Comparison of ENCODE assay signal across 8 mouse cellular contexts in the genomic region with DNA sequence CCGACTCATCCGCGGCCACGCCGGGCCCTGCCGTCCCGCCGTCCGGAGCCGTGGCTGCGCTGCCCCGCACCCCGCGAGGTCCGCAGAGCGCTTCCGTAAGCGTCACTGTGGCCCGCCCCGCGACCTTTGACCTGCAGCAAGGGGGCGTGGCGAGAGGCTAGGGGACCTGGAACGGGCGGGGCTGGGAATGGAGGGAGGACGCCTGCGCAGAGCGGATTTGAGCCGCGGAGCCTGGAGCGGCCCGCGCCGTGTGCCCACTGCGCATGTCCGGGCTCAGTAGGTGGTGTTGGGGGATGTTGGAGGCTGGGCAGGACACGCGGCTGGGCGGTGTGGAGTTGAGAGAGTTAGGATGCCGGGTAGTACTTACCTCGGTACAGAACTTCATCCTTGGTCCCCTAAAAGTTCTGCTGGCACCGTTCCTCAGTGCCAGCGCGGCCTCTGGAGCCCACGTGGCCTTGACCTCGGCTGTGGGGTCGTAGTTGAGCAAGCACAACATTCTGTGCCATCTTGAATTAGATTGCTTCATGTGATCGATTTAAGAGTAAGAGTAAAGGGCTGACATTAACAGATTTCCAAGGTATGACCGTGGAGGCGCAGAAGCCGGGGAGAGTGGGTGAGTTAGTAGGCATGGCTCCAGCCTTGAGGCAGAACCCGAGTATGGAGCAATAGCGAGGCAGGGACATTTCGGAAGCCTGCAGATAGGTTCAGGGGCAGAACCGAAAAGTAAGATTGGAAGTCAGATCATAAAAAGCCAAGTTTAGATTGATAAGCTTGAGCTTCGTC. TPM values are rescaled to one million over a fixed set of nuclear protein-coding genes. Genes with fewer than 3 reads are reported as not detected.
A peak's percentile ranks its signal among the peaks of the same experiment; 100 is the strongest.
DNase-seq lines count a peak whose midpoint lies in the region; ATAC-seq and TF ChIP-seq lines count a peak whose summit lies in the region.

A gene (minus strand): TSS at position 93 of the 783 bp plus-strand sequence.

- no peak for TF ChIP-seq EP300 in heart, postnatal 0 days (IDR thresholded peaks at IDR 0.05; ENCODE audit: low read depth)

- no peaks in the 10 kb centered on the region for H3K9me3 ChIP-seq in E14TG2a.4 (ENCODE audit: low read length)
- no peaks in the 10 kb centered on the region for H3K9me3 ChIP-seq in forebrain, embryonic 12.5 days
- H3K9me3 ChIP-seq in heart, postnatal 0 days (replicated peaks; ENCODE audit: control insufficient read depth, low read length) = no peaks in the 10 kb centered on the region
- no peaks in the 10 kb centered on the region for H3K9me3 ChIP-seq in liver, embryonic 16.5 days (replicated peaks; ENCODE audit: control insufficient read depth, low read length)
- no peaks in the 10 kb centered on the region for H3K9me3 ChIP-seq in neural tube, embryonic 13.5 days

- no peaks in the 10 kb centered on the region for H3K27me3 ChIP-seq in E14TG2a.4 (ENCODE audit: insufficient read depth, low read length)
- no peaks in the 10 kb centered on the region for H3K27me3 ChIP-seq in forebrain, embryonic 12.5 days
- H3K27me3 ChIP-seq in heart, postnatal 0 days (ENCODE audit: control insufficient read depth, insufficient read depth, low read length) = no peaks in the 10 kb centered on the region
- no peaks in the 10 kb centered on the region for H3K27me3 ChIP-seq in liver, embryonic 16.5 days (ENCODE audit: control insufficient read depth, insufficient read depth, low read depth, low read length)
- no peaks in the 10 kb centered on the region for H3K27me3 ChIP-seq in neural tube, embryonic 13.5 days
- H3K27me3 ChIP-seq in testis, adult 2 months (ENCODE audit: control insufficient read depth, insufficient read depth, low read length) = no peaks in the 10 kb centered on the region

- peak; percentile 96 for DNase-seq in c-Kit-positive CD71-positive TER-119-positive erythroid progenitor cells, embryonic 14.5 days (ENCODE audit: low spot score)
- DNase-seq in heart, postnatal 0 days (ENCODE audit: low spot score) = peak; percentile 97
- DNase-seq in kidney, postnatal 4 days = peak; percentile 100

- TF ChIP-seq CTCF in E14TG2a.4 (conservative IDR thresholded peaks at IDR 0.05; ENCODE audit: low read length) = no peak
- TF ChIP-seq CTCF in heart, postnatal 0 days (IDR thresholded peaks at IDR 0.05; ENCODE audit: low read depth) = 0 out of 2 replicates have a peak, but pooled peaks have one; percentile 6
- TF ChIP-seq CTCF in testis, adult 2 months (IDR thresholded peaks at IDR 0.05; ENCODE audit: control insufficient read depth, insufficient read depth, insufficient replicate concordance, low read depth, low read length) = no peak

- peak within 1 kb of the TSS; percentile 85 for H3K4me2 ChIP-seq in forebrain, embryonic 12.5 days
- peak within 1 kb of the TSS; percentile 67 for H3K4me2 ChIP-seq in heart, postnatal 0 days (ENCODE audit: low read depth, low read length)
- peak within 1 kb of the TSS; percentile 81 for H3K4me2 ChIP-seq in liver, embryonic 16.5 days (ENCODE audit: low read depth, low read length)
- H3K4me2 ChIP-seq in neural tube, embryonic 13.5 days = peak within 1 kb of the TSS; percentile 85

- WGBS in forebrain, embryonic 12.5 days = 6% methylated on average over 56 of the region's 56 CpGs
- 7% methylated on average over 55 of the region's 56 CpGs for WGBS in heart, postnatal 0 days
- 7% methylated on average over 56 of the region's 56 CpGs for WGBS in liver, embryonic 16.5 days (ENCODE audit: insufficient replicate concordance)
- WGBS in neural tube, embryonic 13.5 days = 7% methylated on average over 48 of the region's 56 CpGs

- H3K9ac ChIP-seq in forebrain, embryonic 12.5 days = peak within 1 kb of the TSS; percentile 78
- peak within 1 kb of the TSS; percentile 96 for H3K9ac ChIP-seq in heart, postnatal 0 days (replicated peaks; ENCODE audit: low read depth, low read length)
- H3K9ac ChIP-seq in liver, embryonic 16.5 days (ENCODE audit: low read depth, low read length) = peak within 1 kb of the TSS; percentile 88
- H3K9ac ChIP-seq in neural tube, embryonic 13.5 days = peak within 1 kb of the TSS; percentile 84

- ATAC-seq in forebrain, embryonic 12.5 days (ENCODE audit: low FRiP score) = peak; percentile 99
- peak; percentile 99 for ATAC-seq in heart, postnatal 0 days (ENCODE audit: insufficient read depth, low read depth)
- peak; percentile 97 for ATAC-seq in liver, embryonic 16.5 days (ENCODE audit: low read depth)
- peak; percentile 98 for ATAC-seq in neural tube, embryonic 13.5 days (ENCODE audit: low read depth)

- peak within 1 kb of the TSS; percentile 63; the same call in 1 of the 2 replicates for H3K27ac ChIP-seq in forebrain, embryonic 12.5 days
- H3K27ac ChIP-seq in heart, postnatal 0 days (ENCODE audit: low read depth) = peak within 1 kb of the TSS; percentile 87
- peak within 1 kb of the TSS; percentile 66 for H3K27ac ChIP-seq in liver, embryonic 16.5 days (ENCODE audit: low read length)
- H3K27ac ChIP-seq in neural tube, embryonic 13.5 days (replicated peaks) = peak within 1 kb of the TSS; percentile 76
- peak within 1 kb of the TSS; percentile 70 for H3K27ac ChIP-seq in testis, adult 2 months (ENCODE audit: control insufficient read depth, insufficient read depth, low read depth, low read length)

- TF ChIP-seq POLR2A in testis, adult 2 months (IDR thresholded peaks at IDR 0.05; ENCODE audit: control insufficient read depth, low read depth, low read length) = peak; percentile 84

- H3K36me3 ChIP-seq in E14TG2a.4 (ENCODE audit: insufficient read depth, low read length) = peaks cover 25% of the 10 kb centered on the region
- peaks cover 7% of the 10 kb centered on the region for H3K36me3 ChIP-seq in forebrain, embryonic 12.5 days (replicated peaks)
- peaks cover 8% of the 10 kb centered on the region; the same call in 1 of the 2 replicates for H3K36me3 ChIP-seq in heart, postnatal 0 days (replicated peaks; ENCODE audit: control insufficient read depth, insufficient read depth, low read length)
- H3K36me3 ChIP-seq in liver, embryonic 16.5 days (ENCODE audit: control insufficient read depth, insufficient read depth) = 0 out of 2 replicates have a peak, but pooled peaks cover 3% of the 10 kb centered on the region
- H3K36me3 ChIP-seq in neural tube, embryonic 13.5 days = peaks cover 10% of the 10 kb centered on the region
- no peaks in the 10 kb centered on the region for H3K36me3 ChIP-seq in testis, adult 2 months (ENCODE audit: control insufficient read depth, insufficient read depth, low read length)

- H3K4me3 ChIP-seq in E14TG2a.4 (replicated peaks; ENCODE audit: low read length) = peak within 1 kb of the TSS; percentile 87
- H3K4me3 ChIP-seq in forebrain, embryonic 12.5 days (replicated peaks) = peak within 1 kb of the TSS; percentile 73
- H3K4me3 ChIP-seq in heart, postnatal 0 days (ENCODE audit: low read depth, low read length) = peak within 1 kb of the TSS; percentile 97
- peak within 1 kb of the TSS; percentile 93 for H3K4me3 ChIP-seq in liver, embryonic 16.5 days (ENCODE audit: low read depth, low read length)
- H3K4me3 ChIP-seq in neural tube, embryonic 13.5 days = peak within 1 kb of the TSS; percentile 88
- H3K4me3 ChIP-seq in testis, adult 2 months (ENCODE audit: control insufficient read depth, low read depth, low read length) = peak within 1 kb of the TSS; percentile 95

- peaks cover 75% of the 10 kb centered on the region for H3K4me1 ChIP-seq in E14TG2a.4 (replicated peaks; ENCODE audit: low read depth, low read length)
- peaks cover 31% of the 10 kb centered on the region for H3K4me1 ChIP-seq in forebrain, embryonic 12.5 days
- peaks cover 35% of the 10 kb centered on the region for H3K4me1 ChIP-seq in heart, postnatal 0 days (ENCODE audit: control insufficient read depth, insufficient read depth)
- H3K4me1 ChIP-seq in liver, embryonic 16.5 days (ENCODE audit: control insufficient read depth, low read depth, low read length) = peaks cover 30% of the 10 kb centered on the region
- H3K4me1 ChIP-seq in neural tube, embryonic 13.5 days (replicated peaks) = peaks cover 31% of the 10 kb centered on the region
- peaks cover 5% of the 10 kb centered on the region for H3K4me1 ChIP-seq in testis, adult 2 months (ENCODE audit: control insufficient read depth, insufficient read depth, low read length)

RNA-seq across cellular contexts. Expression of the gene that starts here (rescaled TPM):
- 32.5 and 32.7 TPM in 2 replicates for polyA plus RNA-seq in forebrain, embryonic 12.5 days (2016; fragmentation: Nextera tagmentation; extraction: Ambion mirVana)
- total RNA-seq in heart, postnatal 0 days (2014; rRNA removed; ENCODE audit: low replicate concordance) = 32.3 and 36.1 TPM in 2 replicates
- polyA plus RNA-seq in heart, postnatal 0 days (2015; fragmentation: Nextera tagmentation; extraction: Ambion mirVana) = 24.3 and 26.3 TPM in 2 replicates
- 7.8 and 12.3 TPM in 2 replicates for polyA plus RNA-seq in liver, embryonic 16.5 days (2015; fragmentation: Nextera tagmentation; extraction: Ambion mirVana)
- 24.6 and 31.7 TPM in 2 replicates for polyA plus RNA-seq in neural tube, embryonic 13.5 days (2015; fragmentation: Nextera tagmentation; extraction: Ambion mirVana)
- 11.2 and 12.2 TPM in 2 replicates for polyA plus RNA-seq in testis, adult 2 months (2012; rRNA removed)

Comparison
In these comparisons a context has a peak if more than half of its experiments do, and no peak if none do; other contexts are left out.
1. Peak in every context shown above with its lines: DNase-seq, ATAC-seq, H3K4me3 ChIP-seq and H3K27ac ChIP-seq.